Mouse (Mus musculus) ES-CJ7 (cell line): ENCODE data around the gene Nsl1.

Experiments used
- DNase-seq: peaks from one replicate; pipeline ENCODE4 v3.0.0; 2011; ENCODE audit warnings: low read depth, low spot score

Nsl1 gene

GRCm38 (mm10) chr1:191135406-191135805 is 72.6 kb downstream of the Nsl1 start:
- DNase-seq = no peak
